Mouse (Mus musculus) cerebellum, postnatal 25 days (tissue): ENCODE results near the gene Il6ra.
A peak's percentile ranks its signal among the peaks of the same experiment; 100 is the strongest.

Experiments
- DNase-seq, 2 experiments: peaks; one replicate each; pipeline ENCODE4 v3.0.0; 2021; ENCODE audit warnings: mixed read lengths in 2 of 2

Il6ra gene

DNA sequence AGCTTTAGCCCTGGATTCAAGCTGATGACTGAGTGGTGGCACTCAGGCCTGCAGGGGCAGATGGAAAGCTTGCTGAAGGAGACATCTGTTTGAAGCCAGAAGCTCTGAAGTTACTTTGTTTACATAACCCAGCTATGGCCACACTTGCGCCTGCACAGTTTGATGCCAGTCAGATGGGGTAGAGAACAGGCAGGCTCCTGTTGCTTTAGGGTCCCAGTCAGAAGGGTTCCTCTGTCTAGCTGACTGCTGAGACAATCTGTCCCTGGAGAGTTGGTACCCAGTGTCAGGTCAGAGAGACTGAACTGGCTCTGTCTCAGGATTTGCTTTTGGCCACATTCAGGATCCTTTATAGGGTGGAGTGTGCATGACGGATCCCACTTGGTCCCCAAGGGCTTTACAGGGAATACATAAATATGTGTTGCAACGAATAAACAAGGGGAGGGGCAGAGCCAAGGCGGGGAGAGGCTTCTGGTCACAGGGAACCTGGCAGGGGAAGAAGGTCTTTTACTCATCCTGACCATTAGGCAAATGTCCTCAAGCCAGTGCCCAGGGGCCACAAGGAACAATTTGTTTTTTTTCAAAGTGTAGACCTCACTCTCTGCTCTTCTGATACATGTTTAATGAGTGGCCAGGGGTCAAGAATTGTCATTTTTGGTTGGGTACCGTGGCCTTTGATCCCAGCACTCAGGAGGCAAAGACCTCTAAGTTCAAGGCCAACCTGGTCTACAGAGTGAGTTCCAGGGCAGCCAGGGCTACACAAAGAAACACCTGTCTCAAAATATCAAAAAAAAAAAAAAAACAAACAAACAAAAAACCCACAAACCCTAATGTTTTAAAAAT is 3.1 kb downstream of the Il6ra start:
- no peak for DNase-seq

DNA sequence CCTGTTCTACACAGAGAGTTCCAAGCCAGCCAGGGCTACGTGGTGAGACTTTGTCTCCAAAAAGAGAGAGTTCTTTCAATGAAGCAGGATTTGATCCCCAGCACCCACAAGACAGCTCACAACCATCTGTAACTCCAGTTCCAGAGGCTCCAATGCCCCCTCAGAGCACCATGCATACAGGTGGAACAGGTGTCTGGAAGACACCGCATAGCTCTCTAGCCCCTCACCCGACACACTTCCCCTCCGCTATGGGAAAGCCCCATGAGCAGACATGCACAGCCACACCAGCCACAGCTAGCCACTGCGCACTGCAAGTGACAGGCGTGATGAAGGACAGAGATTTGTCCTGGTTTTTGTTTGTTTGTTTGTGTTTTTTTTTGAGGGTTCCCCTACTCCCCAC is 4.2 kb downstream of the Il6ra start:
- no peak for DNase-seq

- DNase-seq, result no peak
Measured at GRCm38 (mm10) chr3:89907846-89908245, 5.2 kb downstream of the Il6ra start.

- DNase-seq, result no peak
Measured at GRCm38 (mm10) chr3:89899511-89899908, 13.5 kb downstream of the Il6ra start.

DNA sequence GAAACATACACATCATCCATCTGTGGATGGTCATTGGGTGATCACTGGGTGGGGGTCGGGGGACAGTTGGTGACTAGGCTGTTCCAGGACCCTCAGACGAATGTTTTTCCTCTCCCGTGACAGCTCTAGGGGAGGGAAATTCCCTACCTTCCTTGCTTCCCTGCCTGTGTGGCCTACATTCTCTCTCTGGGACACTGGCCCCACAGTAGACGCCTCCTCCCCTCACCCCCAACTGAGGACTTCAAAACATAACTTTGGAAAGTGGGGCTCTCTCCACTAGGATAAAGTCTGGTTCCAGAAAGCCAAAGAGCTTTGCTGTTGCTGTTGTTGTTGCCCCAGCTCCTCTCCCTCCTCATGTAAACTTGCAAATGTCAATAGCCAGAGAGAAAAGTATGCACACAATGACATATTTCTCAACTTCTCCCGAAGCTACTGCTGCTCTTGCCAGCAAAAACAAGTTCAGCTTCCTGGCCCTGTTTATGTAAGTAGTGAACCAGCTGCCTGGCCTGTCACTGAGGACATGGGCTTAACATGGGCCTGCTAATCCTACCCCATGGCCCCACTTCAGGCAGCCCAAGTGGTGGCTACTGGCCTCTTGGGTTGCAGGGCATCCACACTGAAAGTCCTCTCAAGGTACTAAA is 14.0 kb downstream of the Il6ra start:
- no peak for DNase-seq

GRCm38 (mm10) chr3:89898011-89898410 is 15.0 kb downstream of the Il6ra start:
- DNase-seq, result no peak

- DNase-seq, result no peak
Measured at GRCm38 (mm10) chr3:89897204-89897796, 15.7 kb downstream of the Il6ra start.

GRCm38 (mm10) chr3:89896571-89896970 is 16.4 kb downstream of the Il6ra start:
- DNase-seq, result no peak

GRCm38 (mm10) chr3:89892517-89893106 is 20.4 kb downstream of the Il6ra start:
- DNase-seq, result no peak

DNA sequence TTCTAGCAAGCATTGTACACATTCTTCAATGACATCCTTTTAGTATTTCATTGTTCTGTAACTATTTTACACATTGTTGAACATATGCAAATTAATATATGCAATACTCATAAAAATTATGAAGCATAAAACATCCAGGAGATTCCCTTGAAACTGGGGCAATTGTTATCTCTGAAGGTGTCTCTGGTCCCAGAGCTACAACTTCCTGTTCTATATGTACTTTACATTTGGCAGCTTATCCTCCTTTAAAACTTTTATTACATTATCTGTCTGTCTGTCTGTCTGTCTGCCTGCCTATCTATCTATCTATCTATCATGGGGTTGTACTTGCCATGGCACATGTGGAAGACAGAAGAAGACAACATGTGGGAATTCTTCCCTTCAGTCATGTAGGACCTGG is 21.3 kb downstream of the Il6ra start:
- no peak for DNase-seq

DNA sequence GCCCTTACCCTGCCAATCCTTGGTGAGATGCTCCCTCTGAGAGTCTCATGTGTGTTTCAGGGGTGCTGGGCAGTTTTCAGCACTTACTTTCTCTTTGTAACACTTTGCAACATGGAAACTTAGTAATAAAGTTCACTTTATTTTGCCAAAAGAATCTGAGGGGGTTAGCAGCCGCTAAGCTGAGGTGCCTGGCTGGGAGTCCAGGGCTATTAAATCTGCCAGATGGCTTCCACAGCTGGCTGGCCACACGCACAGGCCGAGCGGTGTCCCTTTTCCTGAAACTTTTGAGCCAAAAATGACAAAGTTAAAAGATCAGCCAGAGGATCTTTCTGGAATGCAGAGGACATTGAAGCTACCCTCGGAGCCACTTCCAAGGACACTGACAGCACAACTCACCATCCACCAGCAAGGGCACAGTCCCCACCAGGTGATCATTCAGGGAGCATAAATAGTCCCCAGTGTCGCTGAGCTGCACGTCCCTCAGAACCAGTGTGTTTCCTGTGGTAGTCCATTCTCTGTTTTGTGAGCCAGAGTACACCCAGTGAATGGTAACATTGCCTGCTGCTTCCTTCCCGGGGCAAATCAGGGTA is 23.1 kb downstream of the Il6ra start:
- no peak for DNase-seq

DNA sequence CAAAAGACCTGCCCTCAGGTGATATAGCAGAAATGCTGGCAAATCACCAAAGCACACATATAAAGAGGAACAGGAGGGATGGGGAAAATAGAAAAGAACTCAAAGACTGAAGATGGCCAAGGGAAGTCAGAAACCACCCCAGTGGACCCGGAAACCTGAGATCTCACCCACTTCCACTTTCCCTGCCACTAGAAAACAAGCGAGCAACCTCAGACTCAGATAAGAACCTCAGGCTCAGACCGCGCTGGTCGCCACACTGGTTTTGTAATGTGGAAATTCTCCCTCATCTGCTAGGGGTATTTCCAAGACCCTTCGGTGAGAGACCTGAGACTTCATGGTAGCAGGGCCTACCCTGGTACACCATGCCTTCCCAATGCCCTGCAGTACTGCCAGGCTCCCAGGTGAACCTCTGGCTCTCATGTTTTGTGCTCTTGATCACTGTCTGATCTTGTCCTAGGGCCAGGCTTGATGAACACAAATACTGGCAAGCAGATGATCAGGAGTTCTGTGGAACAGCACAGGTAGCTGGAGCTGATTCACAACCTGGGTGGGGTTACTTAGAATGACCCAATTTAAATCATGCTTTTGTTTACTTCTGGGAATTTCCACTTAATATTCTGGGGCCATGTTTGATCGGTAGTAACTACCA is 25.3 kb downstream of the Il6ra start:
- no peak for DNase-seq

GRCm38 (mm10) chr3:89885766-89886165 is 27.2 kb downstream of the Il6ra start:
- DNase-seq, result no peak

- no peak for DNase-seq
Measured at GRCm38 (mm10) chr3:89883582-89884041, 29.4 kb downstream of the Il6ra start.

DNA sequence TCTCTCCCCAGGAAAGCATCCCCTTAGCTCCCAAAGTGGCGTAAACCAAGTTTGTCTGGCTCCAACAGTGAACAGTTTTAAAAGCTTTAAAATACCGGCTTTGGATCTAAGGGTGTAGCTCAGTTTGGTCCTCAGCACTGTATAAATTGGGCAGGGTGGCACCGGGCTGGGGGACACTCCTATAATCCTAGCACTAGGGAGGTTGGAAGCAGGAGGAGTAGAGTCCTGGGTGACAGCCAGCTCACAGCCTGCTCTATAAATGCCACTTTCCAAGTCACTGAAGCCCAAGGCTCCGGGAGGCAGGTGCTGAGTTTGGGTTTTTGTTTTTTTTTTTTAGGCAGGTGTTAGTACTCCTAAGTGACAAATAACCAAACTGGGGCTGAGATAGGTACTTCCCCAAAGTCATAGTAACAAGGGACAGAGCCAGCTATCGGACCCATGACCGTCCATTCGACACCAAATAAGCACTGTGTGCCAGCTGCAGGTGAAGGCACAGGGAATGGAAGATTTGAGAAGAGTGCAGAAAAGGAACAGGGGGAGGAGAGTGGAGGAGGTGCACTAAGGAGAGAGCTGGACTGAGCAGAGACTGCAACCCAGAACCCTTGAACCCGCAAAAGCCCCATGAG is 30.3 kb downstream of the Il6ra start:
- DNase-seq, result peak; percentile 16 to 50

GRCm38 (mm10) chr3:89880036-89880851 is 32.8 kb downstream of the Il6ra start:
- no peak for DNase-seq

DNA sequence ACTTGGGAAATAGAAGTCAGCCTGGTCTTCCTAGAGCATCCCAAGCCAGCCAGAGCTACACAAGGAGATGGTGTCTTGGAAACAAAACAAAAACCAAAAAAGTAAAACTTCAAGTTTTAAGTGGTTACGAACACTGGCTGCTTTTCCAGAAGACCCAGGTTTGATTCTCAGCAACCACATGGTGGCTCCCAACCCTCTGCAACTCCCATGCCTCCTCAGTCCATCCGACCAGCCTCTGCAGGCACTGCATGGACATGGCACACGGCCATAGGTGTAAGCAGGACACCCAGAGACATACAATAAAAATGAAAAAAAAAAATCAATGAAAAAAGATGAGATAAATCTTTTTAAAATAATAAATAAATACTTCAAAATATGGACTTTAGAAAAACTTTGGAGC is 33.7 kb downstream of the Il6ra start:
- DNase-seq, result no peak

- DNase-seq, result no peak
Measured at GRCm38 (mm10) chr3:89878456-89878855, 34.5 kb downstream of the Il6ra start.

GRCm38 (mm10) chr3:89877129-89877528 is 35.9 kb downstream of the Il6ra start:
- peak in 1 of 2 experiments; percentile 47 for DNase-seq

- DNase-seq, result no peak
Measured at GRCm38 (mm10) chr3:89876469-89876868, 36.5 kb downstream of the Il6ra start.

DNA sequence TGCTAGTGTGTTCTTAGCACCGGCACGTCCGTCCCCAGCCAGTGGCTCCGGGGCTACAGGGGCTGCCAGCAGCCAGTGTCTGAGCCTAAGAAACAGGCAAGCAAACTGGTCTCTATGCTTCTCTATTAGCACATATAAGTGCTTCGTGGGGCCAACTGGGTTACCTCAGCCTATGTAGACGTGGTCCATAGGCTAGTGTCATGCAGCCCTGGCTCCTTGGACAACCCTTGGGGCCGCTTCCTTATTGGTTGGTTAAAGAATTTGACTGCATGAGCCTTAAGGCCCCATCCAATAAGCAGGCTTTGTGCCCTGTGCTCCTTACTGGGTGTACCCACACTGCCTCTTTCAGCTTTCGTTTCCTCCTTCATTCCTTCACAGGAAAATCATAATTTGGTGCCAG is 37.2 kb downstream of the Il6ra start:
- no peak for DNase-seq
